In genomic region chr17:26268851-26269250, GRCm38 (mm10) we compare ENCODE assay signal across 14 mouse cellular contexts. TPM values are rescaled to one million over a fixed set of nuclear protein-coding genes. Genes with fewer than 3 reads are reported as not detected.
DNase-seq lines count a peak whose midpoint lies in the region; ATAC-seq and TF ChIP-seq lines count a peak whose summit lies in the region.
"Had no signal": no experiment of that assay in that cellular context is flagged by ENCODE, and none has a peak within 500 bp of the region (broad histone marks: within the 10 kb centered on the region; RNA-seq: fewer than 3 reads in every experiment).

No protein-coding gene starts in this region.

- H3K27ac ChIP-seq in hindbrain, embryonic 11.5 days (ENCODE audit: low read depth, low read length) = no peak overlapping the region
- H3K27ac ChIP-seq in hindbrain, embryonic 13.5 days = no peak overlapping the region
- no peak overlapping the region for H3K27ac ChIP-seq in midbrain, postnatal 0 days (ENCODE audit: low read depth, low read length)
- H3K27ac ChIP-seq in midbrain, embryonic 15.5 days = no peak overlapping the region
- H3K27ac ChIP-seq: heart, embryonic 15.5 days; limb, embryonic 15.5 days; neural tube, embryonic 12.5 days had no signal

- no peak overlapping the region for H3K4me3 ChIP-seq in hindbrain, embryonic 11.5 days (ENCODE audit: low read depth, low read length)
- no peak overlapping the region for H3K4me3 ChIP-seq in hindbrain, embryonic 13.5 days
- no peak overlapping the region for H3K4me3 ChIP-seq in midbrain, postnatal 0 days (ENCODE audit: low read depth, low read length)
- H3K4me3 ChIP-seq in midbrain, embryonic 15.5 days = no peak overlapping the region
- H3K4me3 ChIP-seq: heart, embryonic 15.5 days; limb, embryonic 15.5 days; neural tube, embryonic 12.5 days had no signal

- H3K27me3 ChIP-seq in hindbrain, embryonic 11.5 days (ENCODE audit: control insufficient read depth, insufficient read depth, low read length) = no peaks in the 10 kb centered on the region
- no peaks in the 10 kb centered on the region for H3K27me3 ChIP-seq in hindbrain, embryonic 13.5 days
- H3K27me3 ChIP-seq in midbrain, postnatal 0 days (ENCODE audit: insufficient read depth, low read length) = no peaks in the 10 kb centered on the region
- H3K27me3 ChIP-seq in midbrain, embryonic 15.5 days (replicated peaks) = no peaks in the 10 kb centered on the region
- no peaks in the 10 kb centered on the region for H3K27me3 ChIP-seq in splenic B cell, adult 2 months (ENCODE audit: control insufficient read depth, insufficient read depth, low read length, poor library complexity, severe bottlenecking)
- H3K27me3 ChIP-seq: heart, embryonic 15.5 days; limb, embryonic 15.5 days; neural tube, embryonic 12.5 days had no signal

- peak; percentile 24 for DNase-seq in hindbrain, embryonic 11.5 days (ENCODE audit: low spot score)
- no peak for DNase-seq in midbrain, postnatal 0 days (ENCODE audit: low spot score)
- DNase-seq in NIH3T3 (ENCODE audit: low read depth) = peak; percentile 52
- peak; percentile 29 for DNase-seq in splenic B cell, adult 2 months (ENCODE audit: low read depth, low spot score)
- no peak for DNase-seq in neural tube, embryonic 10.5 days (ENCODE audit: extremely low spot score, low spot score)
- DNase-seq in yolk sac, embryonic 10.5 days (ENCODE audit: low spot score) = no peak
- DNase-seq: gastrocnemius, postnatal 14 days; kidney, adult 11 months; right cerebral cortex, postnatal 4 days had no signal

- H3K4me1 ChIP-seq in hindbrain, embryonic 11.5 days (replicated peaks; ENCODE audit: control insufficient read depth, insufficient read depth, low read length) = no peaks in the 10 kb centered on the region
- no peaks in the 10 kb centered on the region for H3K4me1 ChIP-seq in hindbrain, embryonic 13.5 days (replicated peaks)
- H3K4me1 ChIP-seq in midbrain, postnatal 0 days (ENCODE audit: insufficient read depth, low read length) = no peaks in the 10 kb centered on the region
- H3K4me1 ChIP-seq in midbrain, embryonic 15.5 days = no peaks in the 10 kb centered on the region
- H3K4me1 ChIP-seq: heart, embryonic 15.5 days; limb, embryonic 15.5 days; neural tube, embryonic 12.5 days had no signal

- peak; percentile 56 for TF ChIP-seq CTCF in midbrain, postnatal 0 days (IDR thresholded peaks at IDR 0.05)

- no peaks in the 10 kb centered on the region; the same call in 1 of the 2 replicates for H3K36me3 ChIP-seq in hindbrain, embryonic 11.5 days (ENCODE audit: control insufficient read depth, insufficient read depth, low read length)
- peaks cover 82% of the 10 kb centered on the region for H3K36me3 ChIP-seq in hindbrain, embryonic 13.5 days
- H3K36me3 ChIP-seq in midbrain, postnatal 0 days (ENCODE audit: insufficient read depth, low read length) = peaks cover 32% of the 10 kb centered on the region
- peaks cover 50% of the 10 kb centered on the region for H3K36me3 ChIP-seq in midbrain, embryonic 15.5 days (replicated peaks)
- peaks cover 16% of the 10 kb centered on the region for H3K36me3 ChIP-seq in splenic B cell, adult 2 months (ENCODE audit: control insufficient read depth, insufficient read depth, low read length, poor library complexity, severe bottlenecking)

- no peak overlapping the region for H3K4me2 ChIP-seq in hindbrain, embryonic 11.5 days (replicated peaks; ENCODE audit: low read depth, low read length)
- no peak overlapping the region for H3K4me2 ChIP-seq in hindbrain, embryonic 13.5 days
- H3K4me2 ChIP-seq in midbrain, postnatal 0 days (ENCODE audit: low read depth, low read length, poor library complexity, severe bottlenecking) = no peak overlapping the region
- no peak overlapping the region for H3K4me2 ChIP-seq in midbrain, embryonic 15.5 days
- H3K4me2 ChIP-seq: heart, embryonic 15.5 days; limb, embryonic 15.5 days; neural tube, embryonic 12.5 days had no signal

- 91% methylated on average over 1 of the region's 1 CpGs for WGBS in hindbrain, embryonic 11.5 days
- 95% methylated on average over 1 of the region's 1 CpGs for WGBS in hindbrain, embryonic 13.5 days
- WGBS in midbrain, postnatal 0 days = 95% methylated on average over 1 of the region's 1 CpGs
- 96% methylated on average over 1 of the region's 1 CpGs for WGBS in midbrain, embryonic 15.5 days

- no peak for ATAC-seq in hindbrain, embryonic 11.5 days (ENCODE audit: low FRiP score)
- no peak for ATAC-seq in hindbrain, embryonic 13.5 days (ENCODE audit: low FRiP score)
- ATAC-seq in midbrain, postnatal 0 days (ENCODE audit: low FRiP score) = no peak
- no peak for ATAC-seq in midbrain, embryonic 15.5 days (replicated peaks)

- no peaks in the 10 kb centered on the region for H3K9me3 ChIP-seq in hindbrain, embryonic 11.5 days (ENCODE audit: control insufficient read depth, low read length)
- no peaks in the 10 kb centered on the region for H3K9me3 ChIP-seq in hindbrain, embryonic 13.5 days
- H3K9me3 ChIP-seq in midbrain, postnatal 0 days (ENCODE audit: low read length) = no peaks in the 10 kb centered on the region
- H3K9me3 ChIP-seq in midbrain, embryonic 15.5 days = no peaks in the 10 kb centered on the region
- H3K9me3 ChIP-seq: heart, embryonic 15.5 days; limb, embryonic 15.5 days; neural tube, embryonic 12.5 days had no signal

- H3K9ac ChIP-seq in hindbrain, embryonic 11.5 days (ENCODE audit: low read depth, low read length) = no peak overlapping the region
- no peak overlapping the region for H3K9ac ChIP-seq in hindbrain, embryonic 13.5 days
- no peak overlapping the region for H3K9ac ChIP-seq in midbrain, postnatal 0 days (replicated peaks; ENCODE audit: low read length, poor library complexity, severe bottlenecking)
- H3K9ac ChIP-seq in midbrain, embryonic 15.5 days = no peak overlapping the region
- H3K9ac ChIP-seq: heart, embryonic 15.5 days; limb, embryonic 15.5 days; neural tube, embryonic 12.5 days had no signal

RNA-seq across cellular contexts. Expression of gene Luc7l, which starts 16.2 kb away (rescaled TPM):
- polyA plus RNA-seq in hindbrain, embryonic 11.5 days (2014; fragmentation: Nextera tagmentation; extraction: Ambion mirVana) = 131 and 133 TPM in 2 replicates
- polyA plus RNA-seq in hindbrain, embryonic 13.5 days (2015; fragmentation: Nextera tagmentation; extraction: Ambion mirVana) = 117 and 118 TPM in 2 replicates
- 90.6 and 110 TPM in 2 replicates for total RNA-seq in midbrain, postnatal 0 days (2014; rRNA removed)
- 82.3 and 95.2 TPM in 2 replicates for polyA plus RNA-seq in midbrain, postnatal 0 days (2015; fragmentation: Nextera tagmentation; extraction: Ambion mirVana)
- polyA plus RNA-seq in midbrain, embryonic 15.5 days (2015; fragmentation: Nextera tagmentation; extraction: Ambion mirVana) = 117 and 123 TPM in 2 replicates

RNA-seq across cellular contexts. Expression of gene Fam234a, which starts 24.8 kb away (rescaled TPM):
- polyA plus RNA-seq in hindbrain, embryonic 11.5 days (2014; fragmentation: Nextera tagmentation; extraction: Ambion mirVana) = 18.7 and 20.1 TPM in 2 replicates
- polyA plus RNA-seq in hindbrain, embryonic 13.5 days (2015; fragmentation: Nextera tagmentation; extraction: Ambion mirVana) = 30.8 and 31.4 TPM in 2 replicates
- total RNA-seq in midbrain, postnatal 0 days (2014; rRNA removed) = 24.6 and 31.5 TPM in 2 replicates
- polyA plus RNA-seq in midbrain, postnatal 0 days (2015; fragmentation: Nextera tagmentation; extraction: Ambion mirVana) = 32.4 and 33.8 TPM in 2 replicates
- 31.7 and 33.8 TPM in 2 replicates for polyA plus RNA-seq in midbrain, embryonic 15.5 days (2015; fragmentation: Nextera tagmentation; extraction: Ambion mirVana)

Comparison
In these comparisons a context has a peak if more than half of its experiments do, and no peak if none do; other contexts are left out.
1. DNase-seq: peak in hindbrain, embryonic 11.5 days (single experiment), NIH3T3 (single experiment) and splenic B cell, adult 2 months (single experiment); none in midbrain, postnatal 0 days (single experiment), neural tube, embryonic 10.5 days (single experiment) and yolk sac, embryonic 10.5 days (single experiment).